Mouse (Mus musculus): Measurements from ENCODE around the gene Bach1.
"Not testable (repeated sequence)": the region's sequence is repeated elsewhere in the genome, so short reads cannot be mapped to it uniquely, and the experiment has no call there.

Bach1 gene

GRCm38 (mm10) chr16:87680912-87681634 is 17.7 kb upstream of the Bach1 start:
- no peak for DNase-seq (ENCODE audit: low read depth, low spot score)

DNA sequence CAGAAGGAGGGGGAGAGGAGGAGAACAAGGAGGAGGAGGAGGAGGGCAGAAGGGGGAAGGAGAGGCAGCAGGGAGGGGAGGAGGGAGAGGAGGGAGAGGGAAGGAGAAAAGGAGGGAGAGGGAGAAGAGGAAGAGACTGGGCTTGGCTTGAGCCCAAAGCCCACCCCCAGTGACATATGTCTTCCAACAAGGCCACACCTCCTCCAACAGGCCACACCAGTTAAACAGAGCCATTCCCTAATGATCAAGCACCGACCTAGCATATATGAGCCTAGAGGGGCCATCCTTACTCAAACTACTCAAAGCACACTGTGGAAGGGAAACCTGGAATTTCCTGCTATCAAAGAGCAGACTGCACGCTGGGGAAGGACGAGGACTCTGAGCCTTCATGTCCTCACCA is 16.9 kb upstream of the Bach1 start:
- DNase-seq (ENCODE audit: low read depth, low spot score) = no peak

DNA sequence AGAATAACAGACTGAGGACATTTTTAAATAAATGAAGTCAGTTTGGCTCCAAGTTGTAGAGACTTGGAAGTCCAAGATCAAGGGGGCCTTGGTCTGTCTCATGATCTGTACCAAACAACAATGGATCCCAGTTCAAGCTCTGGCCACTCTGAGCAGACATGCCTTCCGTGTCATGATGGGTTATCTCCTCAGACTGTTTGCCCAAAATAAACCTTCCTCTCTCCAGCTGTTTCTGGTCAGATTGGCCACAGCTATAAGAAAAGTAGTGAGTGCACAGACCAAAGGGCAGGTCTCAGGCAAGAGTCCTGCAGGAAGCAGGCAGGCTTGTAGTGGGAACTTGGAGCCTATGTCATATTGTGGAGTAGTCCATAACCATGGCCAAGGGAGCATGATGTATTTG is 12.3 kb upstream of the Bach1 start:
- no peak for DNase-seq (ENCODE audit: low read depth, low spot score)

- DNase-seq (ENCODE audit: low read depth, low spot score) = no peak
These were observed 11.4 kb upstream of the Bach1 start for GRCm38 (mm10) chr16:87687346-87687745.

- DNase-seq (ENCODE audit: low read depth, low spot score) = not testable (repeated sequence)
These were observed 10.4 kb upstream of the Bach1 start for GRCm38 (mm10) chr16:87688328-87688727.

DNA sequence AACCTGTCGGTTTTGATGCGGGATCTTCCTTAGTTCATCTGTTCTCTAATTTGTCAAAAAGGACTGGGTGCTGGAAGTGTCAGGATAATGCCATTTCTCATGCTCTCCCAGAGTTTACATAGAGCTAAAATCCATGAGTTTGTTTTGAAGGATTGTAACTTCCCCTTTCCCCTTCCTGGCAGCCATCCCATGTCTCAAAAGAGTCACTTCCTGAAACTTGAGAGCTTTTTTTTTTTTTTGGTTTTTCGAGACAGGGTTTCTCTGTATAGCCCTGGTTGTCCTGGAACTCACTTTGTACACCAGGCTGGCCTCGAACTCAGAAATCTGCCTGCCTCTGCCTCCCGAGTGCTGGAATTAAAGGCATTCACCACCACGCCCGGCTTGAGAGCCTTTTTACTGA is 9.9 kb upstream of the Bach1 start:
- not testable (repeated sequence) for DNase-seq (ENCODE audit: low read depth, low spot score)

DNA sequence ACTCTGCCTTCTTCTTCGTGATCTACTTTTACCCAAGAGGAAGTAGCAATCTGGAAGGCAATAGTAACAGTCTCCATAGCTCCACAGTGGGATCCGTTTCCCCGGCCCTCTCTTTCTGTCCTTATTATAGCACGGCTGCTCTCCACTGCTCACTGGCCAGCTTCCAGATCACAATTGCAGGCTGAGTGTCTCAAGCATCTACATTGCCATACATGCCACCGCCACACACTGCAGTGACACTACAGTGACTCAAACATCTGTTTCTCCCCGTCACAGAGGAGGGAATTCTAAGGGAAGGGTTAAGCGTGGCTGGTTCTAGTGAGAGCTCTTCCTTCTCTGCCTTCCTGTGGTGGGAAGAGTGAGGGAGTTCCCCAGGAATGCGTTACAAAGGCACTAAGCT is 9.5 kb upstream of the Bach1 start:
- DNase-seq (ENCODE audit: low read depth, low spot score) = no peak

- no peak for DNase-seq (ENCODE audit: low read depth, low spot score)
These were observed 8.2 kb upstream of the Bach1 start for GRCm38 (mm10) chr16:87690506-87690905.

DNA sequence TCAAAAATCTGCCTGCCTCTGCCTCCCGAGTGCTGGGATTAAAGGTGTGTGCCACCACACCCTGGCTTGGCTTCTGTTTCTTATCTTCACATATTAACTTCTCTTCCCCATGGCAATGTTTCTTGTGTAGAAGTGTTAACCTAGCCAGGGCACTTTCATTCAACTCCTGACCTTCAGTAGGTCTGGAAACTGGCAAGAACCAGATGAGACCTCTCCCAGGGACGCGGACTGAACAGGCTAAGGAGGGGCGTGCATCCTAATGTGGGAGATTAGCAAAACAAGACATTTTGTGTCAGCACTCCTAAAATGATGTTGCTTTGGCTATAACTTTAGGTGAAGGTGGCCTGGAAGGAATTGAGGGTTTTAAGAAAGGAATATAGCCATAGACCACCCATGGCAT is 7.6 kb upstream of the Bach1 start:
- peak; percentile 91 for DNase-seq (ENCODE audit: low read depth, low spot score)

- DNase-seq (ENCODE audit: low read depth, low spot score) = no peak
These were observed 6.2 kb upstream of the Bach1 start for GRCm38 (mm10) chr16:87692591-87692990.

DNA sequence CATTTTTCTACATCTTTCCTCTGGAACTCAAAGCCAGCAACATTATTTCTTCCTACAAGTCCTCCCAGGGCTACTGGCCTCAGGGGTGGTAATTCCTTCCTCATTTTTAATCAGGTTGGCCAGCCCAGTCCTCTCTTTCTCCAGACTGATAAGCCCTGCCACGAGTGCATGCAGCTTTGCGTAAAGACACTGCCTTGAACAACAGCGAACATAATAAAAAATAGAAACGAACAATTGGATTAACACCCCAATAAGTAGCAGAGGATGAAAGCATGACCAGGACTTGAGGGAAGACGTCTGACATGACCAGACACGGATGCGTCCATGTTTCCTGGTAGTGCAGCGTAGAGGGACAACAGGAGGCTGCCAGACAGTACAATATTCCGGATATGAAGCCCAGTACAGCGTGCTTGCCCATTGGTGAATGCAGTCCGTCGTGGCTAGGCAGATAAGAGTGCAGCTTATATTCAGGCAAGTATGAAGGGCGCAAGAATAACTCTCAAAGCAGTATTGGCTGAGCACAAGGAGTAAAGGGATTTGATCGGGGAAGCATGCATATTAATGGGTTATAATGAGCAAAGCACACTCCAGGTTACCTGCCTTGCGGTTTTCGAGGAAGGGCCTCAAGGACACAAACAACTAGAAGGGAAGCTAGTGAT is 909 bp upstream of the Bach1 start:
- DNase-seq (ENCODE audit: low read depth, low spot score) = no peak

GRCm38 (mm10) chr16:87699306-87699692 is 554 bp downstream of the Bach1 start:
- DNase-seq (ENCODE audit: low read depth, low spot score) = peak; percentile 68

- peak; percentile 77 for DNase-seq (ENCODE audit: low read depth, low spot score)
These were observed 1.1 kb downstream of the Bach1 start for GRCm38 (mm10) chr16:87699693-87700394.

GRCm38 (mm10) chr16:87700395-87700765 is 1.6 kb downstream of the Bach1 start:
- no peak for DNase-seq (ENCODE audit: low read depth, low spot score)

DNA sequence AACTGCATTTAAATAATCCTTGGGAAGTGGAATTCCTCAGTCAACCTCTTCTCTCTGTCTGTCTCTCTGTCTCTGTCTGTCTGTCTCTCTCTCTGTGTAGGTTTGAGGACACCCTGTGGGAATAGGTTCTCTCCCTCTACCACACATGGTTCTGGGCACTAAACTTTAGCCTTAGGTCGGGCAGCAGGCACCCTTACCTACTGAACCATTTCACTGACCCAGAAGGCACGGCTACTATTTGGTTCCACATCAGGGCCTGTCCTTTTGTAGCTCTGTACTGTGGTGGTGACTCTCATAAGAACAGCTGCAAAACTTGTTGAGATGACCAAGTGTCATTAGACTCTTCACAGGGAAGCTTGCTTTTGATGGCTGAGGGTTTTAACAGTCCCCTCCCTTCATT is 3.1 kb downstream of the Bach1 start:
- no peak for DNase-seq (ENCODE audit: low read depth, low spot score)

- no peak for DNase-seq (ENCODE audit: low read depth, low spot score)
These were observed 4.1 kb downstream of the Bach1 start for GRCm38 (mm10) chr16:87702881-87703280.

- DNase-seq (ENCODE audit: low read depth, low spot score) = no peak
These were observed 5.5 kb downstream of the Bach1 start for GRCm38 (mm10) chr16:87704225-87704624.

GRCm38 (mm10) chr16:87705892-87706589 is 7.3 kb downstream of the Bach1 start:
- DNase-seq (ENCODE audit: low read depth, low spot score) = no peak

DNA sequence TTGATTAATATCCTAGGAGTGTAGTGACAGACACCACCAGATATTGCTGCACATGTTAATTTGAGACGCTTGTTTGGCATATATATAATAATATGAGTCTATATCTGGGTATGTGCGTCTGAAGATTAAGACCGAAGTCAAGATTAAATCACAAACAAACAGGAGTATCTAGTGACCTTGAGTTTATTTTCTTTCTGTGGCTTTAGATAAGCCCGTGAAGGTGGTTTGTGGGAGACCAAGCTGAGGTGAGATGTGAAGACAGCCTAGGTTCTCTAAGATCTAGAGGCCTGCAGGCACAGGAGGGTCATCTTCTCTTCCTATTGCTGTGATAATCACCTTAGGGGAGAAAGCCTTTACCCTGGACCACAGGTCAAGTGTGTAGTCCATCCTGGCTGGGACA is 8.6 kb downstream of the Bach1 start:
- DNase-seq (ENCODE audit: low read depth, low spot score) = no peak

- DNase-seq (ENCODE audit: low read depth, low spot score) = no peak
These were observed 9.8 kb downstream of the Bach1 start for GRCm38 (mm10) chr16:87708570-87708969.

DNA sequence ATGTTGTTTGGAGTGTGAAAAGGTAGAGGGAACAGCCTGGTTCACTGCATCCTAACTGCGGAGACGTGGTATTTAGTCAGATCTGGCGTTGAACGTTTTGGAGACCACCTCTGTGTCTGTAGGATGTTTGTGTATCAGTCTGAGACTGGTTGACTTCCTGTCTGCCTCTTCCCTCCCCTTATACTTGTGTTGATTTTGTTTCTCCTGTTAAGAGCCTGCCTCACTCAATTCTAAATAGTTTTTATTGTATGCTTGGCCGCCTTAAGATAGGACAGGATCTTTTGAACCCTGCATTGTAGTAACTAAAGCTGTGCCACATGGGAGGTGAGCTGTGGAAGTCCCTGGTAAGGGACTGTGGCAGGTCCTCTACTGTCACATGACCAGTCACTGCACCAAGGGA is 10.4 kb downstream of the Bach1 start:
- DNase-seq (ENCODE audit: low read depth, low spot score) = no peak

DNA sequence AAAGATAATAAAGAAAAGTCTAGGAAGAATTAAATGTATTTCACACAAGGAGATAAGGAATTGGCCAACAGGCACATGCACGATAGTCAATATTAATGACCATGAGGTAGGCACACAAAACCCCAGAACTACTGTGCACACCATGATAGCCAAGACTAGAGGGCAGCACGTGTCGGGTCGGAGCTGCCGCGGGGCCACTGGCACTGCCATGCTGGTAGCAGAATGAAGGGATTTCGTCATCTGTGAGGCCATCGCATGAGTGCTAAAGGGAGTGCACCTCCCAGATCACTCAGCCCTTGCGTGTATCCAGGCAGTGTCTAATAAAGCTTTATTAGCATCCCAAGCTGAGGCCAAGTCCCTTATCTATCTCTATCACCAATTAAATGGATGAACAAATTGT is 11.2 kb downstream of the Bach1 start:
- DNase-seq (ENCODE audit: low read depth, low spot score) = no peak
